Mouse (Mus musculus) neural tube, embryonic 10.5 days (tissue): Measurements from ENCODE around the gene Gm20878.
"Not testable (repeated sequence)": the region's sequence is repeated elsewhere in the genome, so short reads cannot be mapped to it uniquely, and the experiment has no call there.

Source experiments
- DNase-seq: peaks from one replicate; pipeline ENCODE4 v3.0.0-alpha.2; 2017; ENCODE audit warnings: low spot score; ENCODE audit errors: extremely low spot score

The Gm20878 gene

GRCm38 (mm10) chr4:41941272-41941671 is at the start of gene Gm20878:
Gene Gm20878 (plus strand): TSS chr4:41941572.
- DNase-seq, result not testable (repeated sequence)

DNA sequence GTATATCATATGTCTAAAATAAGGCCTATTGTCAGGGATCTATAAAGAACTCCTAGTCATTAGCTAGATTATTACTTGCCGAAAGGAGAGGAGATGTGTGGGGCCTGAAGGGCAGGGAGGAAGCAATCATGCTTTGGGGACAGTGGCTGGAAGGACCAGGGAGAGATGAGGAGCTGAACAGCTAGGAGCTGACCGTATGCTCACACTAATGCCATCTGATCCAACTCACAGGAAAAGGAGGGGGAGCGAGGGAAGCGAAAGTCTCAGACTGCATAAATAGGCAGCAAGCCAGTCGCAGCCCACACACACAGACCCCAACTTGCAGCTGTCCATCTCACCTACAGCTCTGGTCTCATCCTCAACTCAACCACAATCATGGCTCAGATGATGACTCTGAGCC is 38.1 kb upstream of the Gm20878 start, which contains the start of gene Gm21541:
TSS of gene Gm21541 (plus strand) at position 301 of the 400 bp plus-strand sequence.
- DNase-seq, result not testable (repeated sequence)

DNA sequence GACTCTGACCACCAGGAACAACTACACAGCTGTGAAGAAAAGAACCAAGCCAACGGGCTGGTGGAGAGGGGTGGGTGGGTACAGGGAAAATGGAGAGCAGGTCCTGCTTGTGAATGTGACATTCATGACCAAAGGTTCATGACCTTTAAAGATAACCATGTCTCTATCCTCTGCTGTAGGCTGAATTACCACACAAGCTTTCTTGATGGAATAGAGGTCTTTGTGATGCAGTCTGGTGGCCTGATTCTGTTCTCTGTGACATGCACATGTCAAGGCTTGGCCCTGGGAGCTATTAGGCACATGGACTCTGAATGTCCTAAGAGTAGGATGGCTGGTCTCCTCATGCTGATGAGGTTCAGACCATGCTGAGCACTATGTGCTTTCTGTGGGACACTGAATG is 24.4 kb downstream of the Gm20878 start, which contains the start of gene Fam205a4:
TSS of gene Fam205a4 (plus strand) at position 301 of the 400 bp plus-strand sequence.
- not testable (repeated sequence) for DNase-seq
